Mouse (Mus musculus) olfactory bulb, adult 2 months (tissue): ENCODE results near the gene Tdp1. TPM values are rescaled to one million over a fixed set of nuclear protein-coding genes. Genes with fewer than 3 reads are reported as not detected.

ENCODE experiments used
- H3K27ac ChIP-seq: fragments of 200-500 bp; 2 replicates; pipeline ENCODE4 v1.5.1; 2012; ENCODE audit warnings: low read depth, low read length; ENCODE audit not compliant: insufficient read depth
- H3K4me1 ChIP-seq: fragments of 200-500 bp; 2 replicates; pipeline ENCODE4 v1.6.1; 2012; ENCODE audit warnings: low read length; ENCODE audit not compliant: control insufficient read depth, insufficient read depth
- H3K4me3 ChIP-seq: fragments of 200-500 bp; 2 replicates; pipeline ENCODE4 v1.5.1; 2012; ENCODE audit warnings: mild to moderate bottlenecking, low read depth, low read length, moderate library complexity; ENCODE audit not compliant: insufficient read depth
- CTCF ChIP-seq: fragments of 200-500 bp; IDR thresholded peaks from 2 replicates; pipeline ENCODE4 v1.5.1; 2012; ENCODE audit warnings: low read depth, mild to moderate bottlenecking, low read length, moderate library complexity; ENCODE audit not compliant: insufficient read depth
- POLR2A ChIP-seq: fragments of 200-500 bp; IDR thresholded peaks from 2 replicates; pipeline ENCODE4 v1.6.1; 2012; ENCODE audit warnings: mild to moderate bottlenecking, low read depth, low read length, moderate library complexity; ENCODE audit not compliant: insufficient read depth
- WGBS: fragments of 180-500 bp; shearing (Covaris S2); methylation state at CpG from one replicate; pipeline ENCODE4 v1.1.7; 2018; 5-methylcytosine and 5-hydroxymethylcytosine counted together
- polyA plus RNA-seq: library from polyadenylated mRNA; stranded (reverse); fragments of >200 nt; gene quantifications from 2 replicates; pipeline ENCODE4 v1.2.4, GENCODE M21; 2012; ENCODE audit warnings: low replicate concordance; ENCODE audit not compliant: missing spikeins, insufficient read depth, insufficient read length

Tdp1 gene
- polyA plus RNA-seq: not detected in 2 replicates

DNA sequence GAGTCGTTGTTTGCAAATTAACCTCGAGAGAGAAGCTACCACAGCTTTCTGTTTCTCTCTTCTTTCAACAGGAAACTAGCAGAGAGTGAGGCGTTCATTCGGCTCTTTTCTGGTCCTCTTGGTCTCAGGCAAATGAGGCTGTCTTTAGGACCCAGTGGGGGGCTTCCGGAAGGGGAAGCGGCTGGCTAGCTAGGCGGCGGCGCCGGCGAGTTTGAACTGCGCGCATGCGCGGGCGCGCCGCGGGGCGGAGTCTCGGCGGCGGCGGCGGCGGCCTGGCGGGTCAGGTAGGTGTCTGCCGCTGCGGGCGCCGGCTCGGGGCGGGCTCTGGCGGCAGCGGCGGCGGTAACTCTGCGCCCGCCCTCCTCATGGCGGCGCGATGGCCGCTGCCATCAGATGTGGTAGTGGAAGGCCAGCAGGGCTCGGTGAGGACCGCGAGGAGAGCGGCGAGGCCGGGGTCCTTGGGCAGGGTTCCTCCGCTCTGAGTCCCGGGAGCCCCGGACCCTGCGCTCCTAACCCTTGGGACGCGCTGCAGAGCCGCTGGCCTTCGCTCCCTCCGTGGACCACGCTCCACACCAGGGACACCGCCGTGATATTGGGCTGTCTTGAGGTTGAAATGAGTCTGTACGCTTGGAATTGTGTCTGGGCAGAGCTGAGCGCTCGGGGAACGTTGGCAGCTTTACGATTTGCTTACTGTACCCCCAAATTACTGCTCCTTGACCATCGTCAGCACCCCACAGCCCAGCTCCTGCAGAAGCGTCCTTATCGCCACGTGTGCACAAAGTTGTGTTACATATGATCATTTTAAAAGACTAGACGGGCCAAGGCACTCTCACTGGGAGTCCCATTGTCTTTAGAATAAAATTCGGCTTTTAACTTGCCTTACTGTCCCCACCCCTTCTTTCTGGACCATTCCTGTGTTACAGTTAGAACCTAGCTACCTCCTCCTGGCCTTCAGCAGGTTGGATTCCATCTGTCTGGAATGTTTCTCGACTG is at the start of gene Tdp1, which contains the start of gene Efcab11:
Tdp1 (plus strand) TSS at position 249 of the 993 bp plus-strand sequence.
Efcab11 (minus strand) TSS at position 171 of the 993 bp plus-strand sequence.
- TF ChIP-seq POLR2A (peak; percentile 72), CTCF (no peak)
- Histone ChIP-seq H3K4me3 (peak within 1 kb of the TSS; percentile 94), H3K4me1 (peaks cover 4% of the 10 kb centered on the region), H3K27ac (peak within 1 kb of the TSS; percentile 47; the same call in 1 of the 2 replicates)
- under 1% methylated on average over 71 of the region's 73 CpGs for WGBS

DNA sequence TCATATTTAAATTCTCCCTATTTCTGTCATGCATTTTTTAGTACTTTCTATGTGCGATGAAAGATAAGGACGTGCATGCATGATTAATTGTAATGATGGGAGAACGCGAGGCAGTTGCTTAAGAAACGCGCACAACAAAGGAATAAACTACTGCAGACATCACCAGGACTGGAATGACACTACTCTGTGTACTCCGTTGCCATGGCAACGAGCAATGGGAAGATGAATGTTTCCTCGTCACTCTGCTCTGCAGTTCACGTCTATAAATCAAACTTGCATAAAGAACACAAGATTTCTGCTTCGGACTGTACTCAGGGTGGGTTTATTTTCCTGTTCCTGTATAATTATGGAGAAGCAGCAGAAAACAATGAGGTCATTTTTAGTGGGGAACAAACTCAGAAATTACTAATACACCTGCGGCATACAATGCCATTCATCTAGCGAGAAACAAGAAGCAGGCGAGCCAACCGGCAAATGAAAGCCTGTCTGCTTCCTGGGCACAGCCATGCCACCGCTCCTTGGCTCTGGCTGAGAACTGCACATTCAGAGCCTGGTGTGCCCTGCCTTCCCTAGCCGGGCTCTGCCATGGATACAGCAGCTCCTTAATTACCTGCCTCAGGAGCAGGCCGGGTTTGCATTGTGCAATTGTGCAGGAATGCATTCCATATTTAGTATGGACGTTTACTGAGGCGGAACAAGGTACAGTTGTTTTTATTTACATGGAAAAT is 47.7 kb upstream of the Tdp1 start:
- 34% methylated on average over 20 of the region's 20 CpGs for WGBS
- Histone ChIP-seq H3K4me3 (no peak overlapping the region), H3K4me1 (peaks cover 3% of the 10 kb centered on the region), H3K27ac (no peak overlapping the region)
- TF ChIP-seq POLR2A (no peak), CTCF (no peak)

- H3K4me1 ChIP-seq: peaks cover 3% of the 10 kb centered on the region
- WGBS: 94% methylated on average over 5 of the region's 5 CpGs
- no peak overlapping the region for H3K27ac ChIP-seq
- H3K4me3 ChIP-seq: no peak overlapping the region
- TF ChIP-seq POLR2A (no peak), CTCF (no peak)
These were observed 46.8 kb upstream of the Tdp1 start for GRCm38 (mm10) chr12:99837528-99837927.

GRCm38 (mm10) chr12:99838109-99838508 is 46.2 kb upstream of the Tdp1 start:
- Histone ChIP-seq H3K4me3 (no peak overlapping the region), H3K4me1 (peaks cover 3% of the 10 kb centered on the region), H3K27ac (no peak overlapping the region)
- TF ChIP-seq POLR2A: no peak
- TF ChIP-seq CTCF: no peak
- WGBS: 79% methylated on average over 11 of the region's 11 CpGs

DNA sequence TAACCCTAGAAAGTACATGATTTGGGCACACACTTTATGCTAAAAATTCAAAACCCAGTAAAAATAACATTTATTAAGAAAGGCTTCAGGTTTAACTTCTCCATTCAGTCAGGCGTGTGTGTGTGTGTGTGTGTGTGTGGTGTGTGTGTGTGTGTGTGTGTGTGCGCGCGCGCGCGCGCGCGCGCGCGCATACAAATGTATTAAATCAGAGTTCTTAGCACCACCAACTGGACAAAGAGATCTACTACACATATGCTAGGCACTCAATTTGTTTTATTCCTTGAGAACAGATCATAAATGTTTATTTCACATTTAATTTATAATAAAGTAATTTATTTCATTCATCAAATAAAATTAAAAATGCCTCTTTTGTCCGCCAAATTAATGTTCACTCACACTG is 45.6 kb upstream of the Tdp1 start:
- H3K4me3 ChIP-seq: no peak overlapping the region
- TF ChIP-seq CTCF (peak; percentile 44), POLR2A (no peak)
- H3K4me1 ChIP-seq: peaks cover 3% of the 10 kb centered on the region
- WGBS: 53% methylated on average over 14 of the region's 14 CpGs
- no peak overlapping the region for H3K27ac ChIP-seq

- 95% methylated on average over 8 of the region's 8 CpGs for WGBS
- Histone ChIP-seq H3K4me1 (no peaks in the 10 kb centered on the region), H3K4me3 (no peak overlapping the region), H3K27ac (no peak overlapping the region)
- TF ChIP-seq CTCF (no peak), POLR2A (no peak)
These were observed 39.4 kb upstream of the Tdp1 start for GRCm38 (mm10) chr12:99844951-99845350.

- Histone ChIP-seq H3K4me1 (no peaks in the 10 kb centered on the region), H3K27ac (no peak overlapping the region), H3K4me3 (no peak overlapping the region)
- 91% methylated on average over 2 of the region's 2 CpGs for WGBS
- no peak for TF ChIP-seq CTCF
- no peak for TF ChIP-seq POLR2A
These were observed 34.3 kb upstream of the Tdp1 start for GRCm38 (mm10) chr12:99849996-99850395.

DNA sequence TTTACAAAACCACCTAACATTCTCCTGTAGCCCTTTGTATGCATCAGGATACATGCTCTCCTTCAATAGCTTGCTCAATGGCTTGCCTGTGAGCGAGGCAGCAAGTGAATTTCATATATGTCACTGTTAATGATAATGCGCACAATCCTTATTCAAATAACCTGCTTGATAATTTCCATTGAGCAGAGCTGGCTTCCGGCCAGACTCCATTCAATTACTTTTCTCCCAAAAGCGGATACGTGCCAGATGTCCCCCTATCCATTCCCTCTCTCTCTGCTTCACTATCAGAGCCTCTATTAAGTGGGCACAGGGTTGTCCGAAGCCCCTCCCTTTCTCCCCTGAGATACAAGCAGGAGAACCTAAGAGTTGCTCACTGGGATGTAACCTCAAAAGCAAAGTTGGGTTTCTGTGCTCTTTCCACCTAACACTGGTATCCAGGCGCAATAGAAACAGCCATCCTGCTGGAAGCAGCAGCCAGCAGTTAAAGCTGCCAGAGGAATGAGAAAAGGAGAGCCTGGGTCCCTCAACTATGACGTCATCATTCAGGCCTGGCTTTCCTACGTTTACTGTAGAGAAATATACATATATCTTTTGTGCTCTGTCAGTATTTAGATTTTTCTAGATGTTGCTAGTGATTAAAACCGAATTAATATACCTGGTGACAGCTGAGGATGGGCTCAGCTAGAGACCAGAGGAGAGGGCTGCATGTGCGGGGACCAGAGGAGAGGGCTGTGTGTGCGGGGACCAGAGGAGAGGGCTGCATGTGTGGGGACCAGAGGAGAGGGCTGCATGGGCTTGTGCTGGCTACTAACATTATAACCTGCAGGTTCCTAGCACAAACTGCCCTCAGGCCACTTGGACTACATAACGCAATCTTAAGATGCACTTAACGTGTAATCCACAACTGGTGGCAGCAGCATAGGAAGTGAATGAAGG is 30.7 kb upstream of the Tdp1 start:
- Histone ChIP-seq H3K4me1 (no peaks in the 10 kb centered on the region), H3K27ac (no peak overlapping the region), H3K4me3 (no peak overlapping the region)
- no peak for TF ChIP-seq CTCF
- no peak for TF ChIP-seq POLR2A
- 68% methylated on average over 14 of the region's 14 CpGs for WGBS
